Mouse (Mus musculus): Measurements from ENCODE around the gene Zfp595.
"Not testable (repeated sequence)": the region's sequence is repeated elsewhere in the genome, so short reads cannot be mapped to it uniquely, and the experiment has no call there.

The Zfp595 gene

DNA sequence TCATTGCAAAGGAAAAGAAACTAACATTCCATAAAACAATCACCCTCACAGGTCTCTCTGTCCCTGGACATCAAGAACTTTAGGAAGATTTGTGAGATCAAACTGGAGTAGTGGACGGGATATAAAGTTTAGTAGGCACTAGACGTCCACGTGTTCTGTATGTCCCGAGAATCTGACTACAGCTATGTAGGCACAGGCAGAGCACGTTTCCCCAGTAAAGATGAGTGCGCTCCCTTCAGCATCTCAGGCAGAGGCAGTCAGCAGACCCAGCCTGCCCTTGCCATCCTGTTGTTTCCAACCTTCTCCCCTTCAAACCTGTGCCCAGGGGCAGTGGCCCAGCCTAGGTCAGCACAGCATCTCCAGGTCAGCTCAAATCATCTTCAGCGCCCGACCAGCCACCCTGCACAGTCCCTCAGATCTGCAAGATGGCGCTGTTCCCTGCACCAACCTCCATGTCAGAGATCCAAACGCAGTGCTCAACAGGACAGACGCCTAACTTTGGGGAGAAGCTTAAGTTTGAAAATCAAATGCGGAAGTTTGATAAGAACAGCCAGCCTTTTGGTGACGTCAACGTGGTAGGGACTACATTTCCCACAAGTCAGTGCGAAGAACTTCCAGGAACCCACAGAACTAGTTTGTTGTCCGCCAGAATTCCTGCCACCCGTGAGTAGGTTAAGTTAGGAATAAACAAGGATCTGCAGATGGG lies at the start of gene Zfp595:
Gene Zfp595 (minus strand): TSS at position 552 of the 706 bp plus-strand sequence.
- DNase-seq (ENCODE audit: low read depth in 1 of 2, low spot score in 2 of 2) = peak; percentile 57 to 78

GRCm38 (mm10) chr13:67376255-67376654 lies 43.9 kb upstream of the Zfp595 start:
- not testable (repeated sequence) for DNase-seq (ENCODE audit: low read depth in 1 of 2, low spot score in 2 of 2)

GRCm38 (mm10) chr13:67375050-67375911 lies 42.9 kb upstream of the Zfp595 start, which contains the start of the genes Gm28041 and Zfp456:
TSS of gene Gm28041 (minus strand) at chr13:67375733.
TSS of gene Zfp456 (minus strand) at chr13:67375810.
- DNase-seq (ENCODE audit: low read depth in 1 of 2, low spot score in 2 of 2) = peak; percentile 50 to 73

DNA sequence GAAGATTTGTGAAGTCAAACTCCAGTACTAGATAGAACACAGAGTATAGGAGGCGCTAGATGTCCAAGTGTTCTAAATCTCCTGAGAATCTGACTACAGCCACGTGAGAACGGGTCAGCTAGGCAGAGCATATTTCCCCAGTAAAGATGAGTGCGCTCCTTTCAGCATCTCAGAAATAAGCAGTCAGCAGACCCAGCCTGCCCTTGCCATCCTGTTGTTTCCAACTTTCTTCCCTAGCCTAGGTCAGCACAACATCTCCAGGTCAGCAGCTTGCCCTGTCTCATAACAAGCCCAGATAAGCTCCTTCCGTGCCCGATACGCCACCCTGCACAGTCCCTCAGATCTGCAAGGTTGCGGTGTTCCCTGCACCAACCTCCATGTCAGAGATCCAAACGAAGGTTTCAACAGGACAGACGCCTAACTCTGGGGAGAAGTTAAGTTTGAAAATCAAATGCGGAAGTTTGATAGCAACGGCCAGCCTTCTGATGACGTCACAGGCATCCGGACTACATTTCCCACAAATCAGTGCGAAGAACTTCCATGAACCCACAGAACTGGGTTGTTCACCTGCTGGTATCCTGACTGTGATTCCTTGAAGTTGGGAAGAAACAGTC lies 27.9 kb upstream of the Zfp595 start, which contains the start of the genes Gm28044 and Zfp953:
Gene Gm28044 (minus strand): TSS at position 406 of the 614 bp plus-strand sequence.
Gene Zfp953 (minus strand): TSS at position 475 of the 614 bp plus-strand sequence.
- peak; percentile 70 to 85 for DNase-seq (ENCODE audit: low read depth in 1 of 2, low spot score in 2 of 2)

GRCm38 (mm10) chr13:67351854-67352253 lies 19.5 kb upstream of the Zfp595 start:
- DNase-seq (ENCODE audit: low read depth in 1 of 2, low spot score in 2 of 2) = no peak

DNA sequence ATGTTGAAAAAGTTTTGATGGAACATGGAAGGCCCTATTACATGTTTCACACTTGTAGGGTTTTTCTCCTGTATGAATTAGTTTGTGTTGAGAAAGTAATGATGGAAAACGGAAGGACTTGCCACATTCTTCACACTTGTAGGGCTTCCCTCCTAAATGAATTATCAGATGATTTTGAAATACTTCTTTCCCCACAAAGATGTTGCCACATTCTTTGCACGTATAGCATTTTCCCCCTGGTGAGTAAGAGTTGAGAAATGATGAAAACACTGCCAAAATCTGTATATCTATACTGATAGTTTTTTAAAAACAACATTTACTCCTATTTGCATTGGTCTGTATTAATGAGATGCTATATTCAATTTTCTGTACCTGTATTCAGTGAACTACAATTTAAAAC lies 11.1 kb upstream of the Zfp595 start:
- DNase-seq (ENCODE audit: low read depth in 1 of 2, low spot score in 2 of 2) = no peak

- DNase-seq (ENCODE audit: low read depth in 1 of 2, low spot score in 2 of 2) = no peak
Measured at GRCm38 (mm10) chr13:67332877-67333276, 507 bp upstream of the Zfp595 start.

DNA sequence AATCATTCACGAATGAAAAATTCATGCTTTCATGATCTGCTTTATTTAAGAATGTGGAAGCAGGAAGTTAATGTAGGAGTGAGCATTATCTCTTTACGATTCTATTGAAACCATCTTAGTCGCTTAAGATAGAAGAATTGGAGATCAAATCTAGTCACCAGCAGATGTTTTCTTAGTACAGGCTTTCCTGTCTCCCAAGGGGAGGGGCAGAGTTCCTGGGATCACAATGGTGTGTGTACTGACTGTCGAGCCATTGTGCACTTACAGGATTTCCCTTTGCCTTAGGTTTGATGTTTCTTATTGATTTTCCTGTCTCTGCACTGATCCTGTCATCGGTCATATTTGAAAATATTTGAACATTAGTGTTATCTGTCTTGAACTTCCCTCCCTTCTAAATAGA lies 25.7 kb downstream of the Zfp595 start:
- no peak for DNase-seq (ENCODE audit: low read depth in 1 of 2, low spot score in 2 of 2)

- peak; percentile 59 to 75 for DNase-seq (ENCODE audit: low read depth in 1 of 2, low spot score in 2 of 2)
Measured at GRCm38 (mm10) chr13:67305822-67306672, 26.3 kb downstream of the Zfp595 start, which contains the start of gene Zfp457. TSS of gene Zfp457 (minus strand) at chr13:67306485.

GRCm38 (mm10) chr13:67278314-67278713 lies 54.1 kb downstream of the Zfp595 start, which contains the start of gene Zfp458:
TSS of gene Zfp458 (minus strand) at chr13:67278466.
- DNase-seq (ENCODE audit: low read depth in 1 of 2, low spot score in 2 of 2) = no peak

GRCm38 (mm10) chr13:67269383-67270065 lies 62.8 kb downstream of the Zfp595 start:
- not testable (repeated sequence) for DNase-seq (ENCODE audit: low read depth in 1 of 2, low spot score in 2 of 2)

DNA sequence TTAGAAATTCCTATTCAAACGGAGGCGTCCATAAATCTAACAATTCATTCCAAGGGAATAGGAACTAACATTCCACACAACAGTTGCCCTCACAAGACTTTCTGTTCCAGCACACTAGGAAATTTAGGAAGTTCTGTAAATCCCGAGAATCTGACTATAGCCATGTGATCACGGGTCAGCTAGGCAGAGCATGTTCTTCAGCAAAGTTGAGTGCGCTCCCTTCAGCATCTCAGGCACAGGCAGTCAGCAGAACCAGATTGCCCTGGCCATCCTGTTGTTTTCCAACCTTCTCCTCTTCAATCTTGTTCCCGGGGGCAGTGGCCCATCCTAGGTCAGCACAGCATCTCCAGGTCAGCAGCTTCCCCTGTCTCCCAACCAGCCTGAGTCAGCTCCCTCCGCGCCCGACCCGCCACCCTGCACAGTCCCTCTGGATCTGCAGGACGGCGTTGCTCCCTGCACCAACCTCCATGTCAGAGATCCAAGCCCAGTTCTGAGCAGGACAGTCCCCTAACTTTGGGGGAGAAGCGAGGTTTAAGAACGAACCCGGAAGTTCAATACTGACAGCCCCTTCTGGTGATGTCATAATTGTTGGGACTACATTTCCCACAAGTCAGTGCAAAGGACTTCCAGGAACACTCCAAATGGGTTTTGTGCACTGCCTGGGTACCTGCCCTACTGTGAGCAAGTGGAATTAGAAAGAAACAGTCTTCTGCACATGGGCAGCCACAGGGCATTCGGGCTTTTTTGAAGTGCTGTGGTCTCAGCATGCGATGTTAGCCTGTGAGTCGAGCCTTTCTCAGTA lies 63.6 kb downstream of the Zfp595 start:
- DNase-seq (ENCODE audit: low read depth in 1 of 2, low spot score in 2 of 2) = peak; percentile 30 to 50
